Mouse (Mus musculus): ENCODE data around the gene AC134908.4. TPM values are rescaled to one million over a fixed set of nuclear protein-coding genes. Genes with fewer than 3 reads are reported as not detected.

AC134908.4 gene
- polyA plus RNA-seq, 1 experiment, result 5.0 TPM

DNA sequence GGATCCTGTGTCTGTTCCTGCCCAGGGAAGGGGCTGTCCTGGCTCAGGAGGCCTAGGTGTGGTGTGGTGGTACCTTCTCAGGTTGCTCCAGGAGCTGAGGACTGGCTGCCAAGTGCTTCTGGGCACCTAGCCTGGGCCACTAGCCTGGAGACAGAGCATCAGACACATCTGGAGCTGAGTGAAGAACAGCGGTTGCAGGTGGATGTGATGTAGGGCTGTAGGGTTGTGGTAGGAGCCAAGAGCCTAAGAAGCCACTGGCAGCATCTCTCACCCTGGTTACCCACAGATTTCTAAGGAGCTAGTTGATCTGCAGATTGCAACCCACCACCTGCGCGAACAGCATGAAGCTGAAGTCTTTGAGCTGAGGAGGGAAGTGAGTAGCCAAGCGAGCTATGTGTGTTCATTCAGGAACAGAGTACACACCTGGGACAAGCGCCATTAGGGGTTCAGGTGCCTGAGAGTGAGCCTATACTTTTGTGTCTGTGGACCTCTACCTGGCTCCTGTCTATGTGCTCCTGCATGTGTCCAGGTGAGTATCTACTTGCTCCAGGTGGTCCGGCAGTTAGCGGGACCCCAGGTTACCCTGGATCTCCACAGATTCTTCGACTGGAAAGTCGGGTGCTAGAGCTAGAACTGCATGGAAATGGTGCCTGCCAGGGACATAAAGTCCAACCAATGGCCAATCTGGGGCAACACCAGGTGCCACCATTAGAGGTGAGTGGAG is 8.5 kb downstream of the AC134908.4 start:
- H3K27ac ChIP-seq (ENCODE audit: insufficient read depth, low read length), result no peak overlapping the region
- H3K4me3 ChIP-seq (replicated peaks; ENCODE audit: insufficient read depth, low read depth, low read length), result no peak overlapping the region
- 89% methylated on average over 9 of the region's 9 CpGs for WGBS
- H3K27me3 ChIP-seq (ENCODE audit: control insufficient read depth, insufficient read depth, low read length), result no peaks in the 10 kb centered on the region
- peaks cover 15% of the 10 kb centered on the region for H3K4me1 ChIP-seq (ENCODE audit: control insufficient read depth, insufficient read depth, low read length)
- no peak for DNase-seq
- no peak for TF ChIP-seq POLR2A (IDR thresholded peaks at IDR 0.05; ENCODE audit: borderline replicate concordance, insufficient read depth, low read length)
- no peak for TF ChIP-seq CTCF (IDR thresholded peaks at IDR 0.05; ENCODE audit: borderline replicate concordance, insufficient read depth, low read depth, low read length)

- no peaks in the 10 kb centered on the region for H3K27me3 ChIP-seq (ENCODE audit: control insufficient read depth, insufficient read depth, low read length)
- 86% methylated on average over 3 of the region's 3 CpGs for WGBS
- DNase-seq, result no peak
- H3K4me3 ChIP-seq (replicated peaks; ENCODE audit: insufficient read depth, low read depth, low read length), result peak within 1 kb of the TSS; percentile 68
- peaks cover 15% of the 10 kb centered on the region for H3K4me1 ChIP-seq (ENCODE audit: control insufficient read depth, insufficient read depth, low read length)
- H3K27ac ChIP-seq (ENCODE audit: insufficient read depth, low read length), result no peak within 1 kb of the TSS
- TF ChIP-seq POLR2A (IDR thresholded peaks at IDR 0.05; ENCODE audit: borderline replicate concordance, insufficient read depth, low read length) (no peak), CTCF (IDR thresholded peaks at IDR 0.05; ENCODE audit: borderline replicate concordance, insufficient read depth, low read depth, low read length) (no peak)
Observed at GRCm38 (mm10) chr17:25786280-25786679, 9.2 kb downstream of the AC134908.4 start, which contains the start of gene Ccdc78. Ccdc78 (plus strand) TSS chr17:25786580.

GRCm38 (mm10) chr17:25785281-25785745 is 10.1 kb downstream of the AC134908.4 start, which contains the start of gene Haghl:
Haghl (minus strand) TSS chr17:25785673.
- WGBS, result under 1% methylated on average over 23 of the region's 23 CpGs
- Histone ChIP-seq H3K4me1 (ENCODE audit: control insufficient read depth, insufficient read depth, low read length) (peaks cover 15% of the 10 kb centered on the region), H3K27me3 (ENCODE audit: control insufficient read depth, insufficient read depth, low read length) (no peaks in the 10 kb centered on the region), H3K4me3 (replicated peaks; ENCODE audit: insufficient read depth, low read depth, low read length) (peak within 1 kb of the TSS; percentile 68), H3K27ac (ENCODE audit: insufficient read depth, low read length) (peak within 1 kb of the TSS; percentile 27)
- peak; percentile 96 to 99 for DNase-seq
- TF ChIP-seq CTCF (IDR thresholded peaks at IDR 0.05; ENCODE audit: borderline replicate concordance, insufficient read depth, low read depth, low read length) (no peak), POLR2A (IDR thresholded peaks at IDR 0.05; ENCODE audit: borderline replicate concordance, insufficient read depth, low read length) (peak; percentile 97)

DNA sequence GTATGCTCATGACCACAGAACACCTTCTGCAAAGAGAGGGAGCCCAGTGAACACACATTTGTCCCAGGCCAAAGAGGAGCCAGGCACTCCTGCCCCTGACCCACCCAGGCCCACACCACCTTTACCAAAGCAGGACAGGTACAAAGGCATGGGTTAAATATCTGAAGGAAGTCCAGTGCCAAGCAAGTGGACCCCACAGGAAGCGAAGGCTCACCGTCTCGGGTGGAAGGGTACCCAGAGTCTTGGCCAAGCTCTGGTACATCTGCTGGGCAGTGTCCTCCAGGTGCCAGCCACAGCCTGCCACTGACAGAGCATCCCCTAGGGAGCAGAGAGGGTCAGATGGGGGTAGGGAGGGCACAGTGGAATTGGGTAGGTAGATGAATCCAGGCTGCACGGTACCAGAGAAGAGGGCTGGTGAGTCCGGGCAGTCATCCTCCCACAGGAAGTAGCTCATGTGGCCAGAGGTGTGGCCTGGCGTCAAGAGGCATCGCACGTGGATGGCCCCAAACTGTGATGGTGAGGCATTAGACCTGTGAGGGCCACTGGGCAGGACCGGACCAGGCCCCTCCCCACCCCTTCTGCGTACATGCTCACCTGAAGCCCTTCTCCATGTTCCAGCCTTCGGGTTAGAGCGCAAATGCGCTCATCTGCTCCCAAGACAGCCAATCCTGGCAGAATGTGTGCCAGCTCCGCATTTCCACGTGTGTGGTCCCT is 11.4 kb downstream of the AC134908.4 start:
- peaks cover 15% of the 10 kb centered on the region for H3K4me1 ChIP-seq (ENCODE audit: control insufficient read depth, insufficient read depth, low read length)
- H3K4me3 ChIP-seq (replicated peaks; ENCODE audit: insufficient read depth, low read depth, low read length), result peak overlapping the region; percentile 68
- WGBS, result 31% methylated on average over 15 of the region's 15 CpGs
- DNase-seq, result no peak
- H3K27me3 ChIP-seq (ENCODE audit: control insufficient read depth, insufficient read depth, low read length), result no peaks in the 10 kb centered on the region
- no peak overlapping the region for H3K27ac ChIP-seq (ENCODE audit: insufficient read depth, low read length)
- TF ChIP-seq POLR2A (IDR thresholded peaks at IDR 0.05; ENCODE audit: borderline replicate concordance, insufficient read depth, low read length), result no peak
- no peak for TF ChIP-seq CTCF (IDR thresholded peaks at IDR 0.05; ENCODE audit: borderline replicate concordance, insufficient read depth, low read depth, low read length)

GRCm38 (mm10) chr17:25783086-25783485 is 12.4 kb downstream of the AC134908.4 start:
- 6% methylated on average over 7 of the region's 7 CpGs for WGBS
- 0 out of 2 replicates have a peak, but pooled peaks have one; percentile 13 for TF ChIP-seq POLR2A (IDR thresholded peaks at IDR 0.05; ENCODE audit: borderline replicate concordance, insufficient read depth, low read length)
- no peak for TF ChIP-seq CTCF (IDR thresholded peaks at IDR 0.05; ENCODE audit: borderline replicate concordance, insufficient read depth, low read depth, low read length)
- no peak overlapping the region for H3K4me3 ChIP-seq (replicated peaks; ENCODE audit: insufficient read depth, low read depth, low read length)
- H3K4me1 ChIP-seq (ENCODE audit: control insufficient read depth, insufficient read depth, low read length), result peaks cover 15% of the 10 kb centered on the region
- DNase-seq, result peak; percentile 70 to 72
- no peaks in the 10 kb centered on the region for H3K27me3 ChIP-seq (ENCODE audit: control insufficient read depth, insufficient read depth, low read length)
- H3K27ac ChIP-seq (ENCODE audit: insufficient read depth, low read length), result no peak overlapping the region

DNA sequence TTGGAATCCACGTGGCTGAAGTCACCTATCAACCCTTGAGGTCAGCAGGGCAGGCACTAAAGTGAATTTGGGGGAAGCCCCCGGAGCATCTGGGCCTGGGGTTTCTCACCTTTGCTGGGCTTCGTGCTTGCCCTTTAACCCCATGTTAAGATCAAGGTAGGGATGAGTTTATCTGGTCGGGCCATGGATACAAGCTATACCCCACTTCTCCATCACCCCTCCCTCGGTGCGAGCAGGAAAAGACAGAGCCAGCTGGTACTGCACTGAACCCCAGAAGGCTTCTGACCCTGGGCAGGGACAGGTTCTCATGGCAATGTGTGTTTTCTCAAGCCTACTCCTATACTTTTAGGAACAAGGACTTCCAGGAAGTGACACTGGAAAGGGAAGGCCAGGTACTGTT is 14.1 kb downstream of the AC134908.4 start:
- H3K4me1 ChIP-seq (ENCODE audit: control insufficient read depth, insufficient read depth, low read length), result peaks cover 15% of the 10 kb centered on the region
- no peak overlapping the region for H3K27ac ChIP-seq (ENCODE audit: insufficient read depth, low read length)
- H3K27me3 ChIP-seq (ENCODE audit: control insufficient read depth, insufficient read depth, low read length), result no peaks in the 10 kb centered on the region
- TF ChIP-seq CTCF (IDR thresholded peaks at IDR 0.05; ENCODE audit: borderline replicate concordance, insufficient read depth, low read depth, low read length) (no peak), POLR2A (IDR thresholded peaks at IDR 0.05; ENCODE audit: borderline replicate concordance, insufficient read depth, low read length) (no peak)
- H3K4me3 ChIP-seq (replicated peaks; ENCODE audit: insufficient read depth, low read depth, low read length), result no peak overlapping the region
- 80% methylated on average over 6 of the region's 6 CpGs for WGBS
- no peak for DNase-seq

GRCm38 (mm10) chr17:25777948-25778347 is 17.5 kb downstream of the AC134908.4 start:
- Histone ChIP-seq H3K4me3 (replicated peaks; ENCODE audit: insufficient read depth, low read depth, low read length) (no peak overlapping the region), H3K27ac (ENCODE audit: insufficient read depth, low read length) (no peak overlapping the region), H3K4me1 (ENCODE audit: control insufficient read depth, insufficient read depth, low read length) (0 out of 2 replicates have a peak, but pooled peaks cover 6% of the 10 kb centered on the region), H3K27me3 (ENCODE audit: control insufficient read depth, insufficient read depth, low read length) (no peaks in the 10 kb centered on the region)
- WGBS, result 91% methylated on average over 5 of the region's 5 CpGs
- no peak for DNase-seq
- TF ChIP-seq POLR2A (IDR thresholded peaks at IDR 0.05; ENCODE audit: borderline replicate concordance, insufficient read depth, low read length) (no peak), CTCF (IDR thresholded peaks at IDR 0.05; ENCODE audit: borderline replicate concordance, insufficient read depth, low read depth, low read length) (no peak)

All from cerebellum, adult 2 months (tissue).